Mouse (Mus musculus): ENCODE measurements around the gene Hspb6. TPM values are rescaled to one million over a fixed set of nuclear protein-coding genes. Genes with fewer than 3 reads are reported as not detected.

The Hspb6 gene
- 3.4 TPM for total RNA-seq (2023)

GRCm38 (mm10) chr7:30552102-30553020 lies at the start of gene Hspb6, which contains the start of gene Proser3:
Hspb6 (plus strand) TSS chr7:30552178.
Proser3 (minus strand) TSS chr7:30552299.

GRCm38 (mm10) chr7:30534633-30535577 lies 17.1 kb upstream of the Hspb6 start, which contains the start of gene Arhgap33:
Arhgap33 (minus strand) TSS chr7:30535060.

GRCm38 (mm10) chr7:30559443-30559954 lies 7.5 kb downstream of the Hspb6 start, which contains the start of gene Lin37:
Lin37 (minus strand) TSS chr7:30559838.

GRCm38 (mm10) chr7:30563117-30563905 lies 11.3 kb downstream of the Hspb6 start, which contains the start of the genes U2af1l4, Gm49396 and Psenen:
U2af1l4 (plus strand) TSS chr7:30563301.
Gm49396 (plus strand) TSS chr7:30563344.
Psenen (minus strand) TSS chr7:30563627.

GRCm38 (mm10) chr7:30564970-30565571 lies 13.1 kb downstream of the Hspb6 start, which contains the start of gene Igflr1:
Igflr1 (plus strand) TSS chr7:30565427.

GRCm38 (mm10) chr7:30588676-30589434 lies 36.9 kb downstream of the Hspb6 start, which contains the start of gene Kmt2b:
Kmt2b (minus strand) TSS chr7:30588726.

DNA sequence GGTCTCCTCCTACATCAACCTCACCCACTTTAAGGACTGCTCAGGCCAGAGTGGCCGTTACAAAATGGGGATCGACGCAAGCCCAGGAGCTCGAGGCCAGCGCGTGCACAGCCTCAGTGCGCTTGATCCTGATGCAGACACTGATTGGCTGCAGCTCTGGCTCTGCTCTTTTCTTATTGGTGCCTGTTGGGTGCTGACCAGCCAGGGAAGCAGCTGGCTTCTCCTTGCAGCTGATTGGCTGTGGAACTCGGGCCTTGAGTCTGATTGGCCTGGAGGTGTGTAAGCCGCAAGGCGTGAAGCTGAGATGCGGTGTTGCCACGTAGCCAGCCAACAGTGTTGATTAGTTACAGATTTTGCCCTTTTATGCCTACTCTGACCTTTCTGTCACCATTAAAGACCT lies 46.8 kb downstream of the Hspb6 start, which contains the start of gene Zbtb32:
Zbtb32 (minus strand) TSS at position 124 of the 400 bp plus-strand sequence.

Other genes with a start within 250 kb of the Hspb6 start
- gene Alkbh6, start 243.5 kb upstream of the Hspb6 start, total RNA-seq (2023) = 54.2 TPM
- gene Syne4, start 237.4 kb upstream of the Hspb6 start, total RNA-seq (2023) = 5.9 TPM
- 9.7 TPM for gene E130208F15Rik, start 230.4 kb upstream of the Hspb6 start, total RNA-seq (2023)
- 14.8 TPM for gene Sdhaf1, start 228.3 kb upstream of the Hspb6 start, total RNA-seq (2023)
- not detected for gene Lrfn3, start 189.4 kb upstream of the Hspb6 start, total RNA-seq (2023)
- 23.3 TPM for gene Tyrobp, start 138.4 kb upstream of the Hspb6 start, total RNA-seq (2023)
- 153 TPM for gene Hcst, start 132.3 kb upstream of the Hspb6 start, total RNA-seq (2023)
- gene Nfkbid, start 130.4 kb upstream of the Hspb6 start, total RNA-seq (2023) = 70.8 TPM
- 2.9 TPM for gene Aplp1, start 106.6 kb upstream of the Hspb6 start, total RNA-seq (2023)
- not detected for gene Kirrel2, start 94.5 kb upstream of the Hspb6 start, total RNA-seq (2023)
- not detected for gene Nphs1, start 93.9 kb upstream of the Hspb6 start, total RNA-seq (2023)
- not detected for gene Prodh2, start 58.6 kb upstream of the Hspb6 start, total RNA-seq (2023)
- 4.6 TPM for gene Arhgap33, start 17.1 kb upstream of the Hspb6 start, total RNA-seq (2023)
- gene Proser3, start 121 bp downstream of the Hspb6 start, total RNA-seq (2023) = 13.1 TPM
- 46.5 TPM for gene Lin37, start 7.7 kb downstream of the Hspb6 start, total RNA-seq (2023)
- 83.1 TPM for gene U2af1l4, start 11.1 kb downstream of the Hspb6 start, total RNA-seq (2023)
- gene Gm49396, start 11.2 kb downstream of the Hspb6 start, total RNA-seq (2023) = 23.5 TPM
- 116 TPM for gene Psenen, start 11.4 kb downstream of the Hspb6 start, total RNA-seq (2023)
- 54.7 TPM for gene Igflr1, start 13.2 kb downstream of the Hspb6 start, total RNA-seq (2023)
- 115 TPM for gene Kmt2b, start 36.5 kb downstream of the Hspb6 start, total RNA-seq (2023)
- gene Zbtb32, start 46.7 kb downstream of the Hspb6 start, total RNA-seq (2023) = 0.59 TPM
- gene Upk1a, start 60.7 kb downstream of the Hspb6 start, total RNA-seq (2023) = 0.68 TPM
- gene Cox6b1, start 74.0 kb downstream of the Hspb6 start, total RNA-seq (2023) = 196 TPM
- gene Etv2, start 83.7 kb downstream of the Hspb6 start, total RNA-seq (2023) = not detected
- 105 TPM for gene Rbm42, start 98.1 kb downstream of the Hspb6 start, total RNA-seq (2023)
- 22.8 TPM for gene Haus5, start 112.8 kb downstream of the Hspb6 start, total RNA-seq (2023)
- not detected for gene Pmis2, start 119.4 kb downstream of the Hspb6 start, total RNA-seq (2023)
- gene 2200002J24Rik, start 146.7 kb downstream of the Hspb6 start, total RNA-seq (2023) = not detected
- gene Atp4a, start 160.0 kb downstream of the Hspb6 start, total RNA-seq (2023) = not detected
- 41.1 TPM for gene Tmem147, start 177.4 kb downstream of the Hspb6 start, total RNA-seq (2023)
- not detected for gene Gapdhs, start 191.5 kb downstream of the Hspb6 start, total RNA-seq (2023)
- 4.5 TPM for gene Sbsn, start 199.3 kb downstream of the Hspb6 start, total RNA-seq (2023)
- not detected for gene Dmkn, start 211.6 kb downstream of the Hspb6 start, total RNA-seq (2023)
- gene Krtdap, start 235.7 kb downstream of the Hspb6 start, total RNA-seq (2023) = not detected

Measured in CD4-positive naive resting alpha-beta T cell, adult 57 days (primary cell).